Mouse (Mus musculus) heart, adult 2 months (tissue): ENCODE measurements at regions not wholly inside any gene's neighbourhood (a gene's known extent, or its start where the extent isn't known, plus 50 kb on each side); places are given as distances from the start of the nearest gene placed in this dataset.
A peak's percentile ranks its signal among the peaks of the same experiment; 100 is the strongest.

Experiments
- DNase-seq, 2 experiments: peaks; one replicate each; pipeline ENCODE4 v3.0.0; 2021
- H3K27ac ChIP-seq: fragments of 200-600 bp; 2 replicates; pipeline ENCODE4 v1.8.1; 2022
- H3K27me3 ChIP-seq: fragments of 200-500 bp; 2 replicates; pipeline ENCODE4 v1.6.1; 2012; ENCODE audit warnings: mild to moderate bottlenecking, low read length, inconsistent platforms, mixed read lengths; ENCODE audit not compliant: control insufficient read depth, insufficient read depth
- H3K36me3 ChIP-seq: fragments of 200-500 bp; 2 replicates; pipeline ENCODE4 v1.6.1; 2012; ENCODE audit warnings: low read length, inconsistent platforms; ENCODE audit not compliant: control insufficient read depth, insufficient read depth
- H3K4me1 ChIP-seq: fragments of 200-500 bp; 2 replicates; pipeline ENCODE4 v1.6.1; 2011; ENCODE audit warnings: low read length; ENCODE audit not compliant: control insufficient read depth, insufficient read depth
- H3K4me3 ChIP-seq: fragments of 200-600 bp; 2 replicates; pipeline ENCODE4 v1.8.1; 2022
- H3K79me2 ChIP-seq: fragments of 200-500 bp; replicated peaks from 2 replicates; pipeline ENCODE4 v1.6.1; 2012; ENCODE audit warnings: mild to moderate bottlenecking, inconsistent platforms, low read length, moderate library complexity, mixed read lengths; ENCODE audit not compliant: control insufficient read depth, insufficient read depth
- H3K9ac ChIP-seq: fragments of 200-500 bp; 2 replicates; pipeline ENCODE4 v1.6.1; 2012; ENCODE audit warnings: low read depth, mild to moderate bottlenecking, control low read depth, inconsistent platforms, low read length, mixed read lengths
- CTCF ChIP-seq: fragments of 200-600 bp; IDR thresholded peaks from 2 replicates; pipeline ENCODE4 v1.8.1; 2022; ENCODE audit warnings: antibody characterized with exemption, mild to moderate bottlenecking, moderate library complexity
- EP300 ChIP-seq: fragments of 200-500 bp; IDR thresholded peaks from 2 replicates; pipeline ENCODE4 v1.6.1; 2011; ENCODE audit warnings: low read depth, low read length, control low read depth; ENCODE audit not compliant: insufficient read depth
- POLR2A ChIP-seq: fragments of 200-500 bp; IDR thresholded peaks from 2 replicates; pipeline ENCODE4 v1.6.1; 2011; ENCODE audit warnings: mild to moderate bottlenecking, low read depth, low read length, control low read depth; ENCODE audit not compliant: insufficient read depth
- WGBS: fragments of 180-500 bp; shearing (Covaris S2); methylation state at CpG from one replicate; pipeline ENCODE4 v1.1.7; 2018; 5-methylcytosine and 5-hydroxymethylcytosine counted together
- intact Hi-C: fragments of 180-260 bp; cut with DNase I; formaldehyde crosslinking; loops from one replicate; pipeline ENCODE4 v1.15.1; 2025

GRCm38 (mm10) chr14:56313969-56314368, 50.9 kb upstream of the Atp12a start:
- no peaks in the 10 kb centered on the region for H3K79me2 ChIP-seq
- no peak overlapping the region for H3K9ac ChIP-seq
- H3K36me3 ChIP-seq = no peaks in the 10 kb centered on the region
- intact Hi-C loops = loop anchor here (2.0 kb wide), 2 partner anchors 39 to 85 kb away; no protein-coding TSS in a partner anchor
- H3K4me1 ChIP-seq = peaks cover 1% of the 10 kb centered on the region; the same call in 1 of the 2 replicates
- peak in 1 of 2 experiments; percentile 9 for DNase-seq
- no peak overlapping the region for H3K27ac ChIP-seq
- no peak overlapping the region for H3K4me3 ChIP-seq
- 61% methylated on average over 9 of the region's 9 CpGs for WGBS
- TF ChIP-seq EP300 = no peak
- no peak for TF ChIP-seq CTCF
- H3K27me3 ChIP-seq = no peaks in the 10 kb centered on the region

- WGBS = 18% methylated on average over 7 of the region's 7 CpGs
- DNase-seq = peak; percentile 31 to 42
- peak; percentile 64; the same call in 1 of the 2 replicates for TF ChIP-seq EP300
- no peak for TF ChIP-seq POLR2A
- peak; percentile 93 for TF ChIP-seq CTCF
- no peaks in the 10 kb centered on the region for H3K79me2 ChIP-seq
- no peak overlapping the region for H3K27ac ChIP-seq
- no peak overlapping the region for H3K9ac ChIP-seq
- intact Hi-C loops = loop anchor here (2.0 kb wide), 2 partner anchors 38 to 84 kb away; no protein-coding TSS in a partner anchor
- H3K36me3 ChIP-seq = no peaks in the 10 kb centered on the region
- H3K27me3 ChIP-seq = no peaks in the 10 kb centered on the region
- H3K4me3 ChIP-seq = no peak overlapping the region
- peaks cover 1% of the 10 kb centered on the region; the same call in 1 of the 2 replicates for H3K4me1 ChIP-seq
These were observed 50.4 kb upstream of the Atp12a start for GRCm38 (mm10) chr14:56314459-56314858.
